Mouse (Mus musculus): ENCODE measurements around the gene Pitpnm3.

Pitpnm3 gene

DNA sequence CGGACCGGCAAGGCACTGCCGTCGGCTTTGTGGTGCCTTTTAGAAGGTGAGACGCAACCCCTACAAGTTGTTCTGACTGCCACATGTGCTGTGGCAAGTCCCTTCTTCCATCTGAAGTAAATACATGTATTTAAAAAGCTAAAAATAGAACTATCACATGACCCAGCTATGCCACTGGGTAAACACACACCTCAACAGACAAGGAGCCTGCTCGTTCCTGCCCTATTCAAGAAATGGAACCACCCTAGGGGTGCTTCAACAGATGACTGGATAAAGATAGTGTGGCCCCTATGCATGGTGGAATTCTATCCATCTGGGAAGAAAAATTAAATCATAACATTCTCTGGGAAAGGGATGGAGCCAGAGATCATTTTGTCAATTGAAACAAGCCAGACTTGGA lies 112.8 kb downstream of the Pitpnm3 start:
- DNase-seq (ENCODE audit: low spot score in 2 of 2) = no peak

DNA sequence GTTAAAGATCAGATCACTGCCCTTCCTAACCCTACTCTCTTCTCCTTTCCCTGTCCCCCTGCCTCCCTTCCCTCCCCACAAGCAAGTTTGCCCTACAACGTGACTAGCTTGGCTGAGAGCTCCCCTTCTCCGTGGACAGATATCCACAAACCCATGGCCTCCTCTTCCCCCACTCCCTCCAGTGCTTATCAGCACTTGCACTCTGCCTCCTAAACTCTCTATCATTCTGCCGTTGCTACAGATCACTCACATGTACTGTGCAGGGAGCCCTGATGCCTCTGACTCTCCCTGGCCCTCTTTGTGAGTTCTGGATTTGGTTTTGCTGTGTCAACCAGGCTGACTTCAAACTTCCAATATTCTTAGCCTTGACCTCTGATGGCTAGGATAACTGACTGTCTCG lies 114.6 kb downstream of the Pitpnm3 start:
- no peak for DNase-seq (ENCODE audit: low spot score in 2 of 2)

DNA sequence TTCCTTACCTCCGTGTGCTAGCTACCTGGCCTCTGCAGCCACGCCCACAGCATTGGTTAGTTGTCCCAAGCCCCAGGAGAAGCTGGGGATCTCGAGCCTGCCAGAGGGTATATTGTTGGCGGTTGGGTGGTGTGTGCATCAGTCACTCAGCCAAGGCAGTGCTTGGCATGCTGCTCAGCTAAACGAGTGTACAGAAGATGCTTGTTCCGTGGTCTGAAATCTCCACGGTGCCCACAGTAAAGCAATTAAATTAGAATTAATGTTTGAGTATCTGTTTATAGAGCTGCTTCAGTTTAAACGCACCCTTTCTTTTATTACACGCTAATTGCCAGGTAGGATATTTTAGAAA lies 118.4 kb downstream of the Pitpnm3 start:
- DNase-seq (ENCODE audit: low spot score in 2 of 2) = no peak

DNA sequence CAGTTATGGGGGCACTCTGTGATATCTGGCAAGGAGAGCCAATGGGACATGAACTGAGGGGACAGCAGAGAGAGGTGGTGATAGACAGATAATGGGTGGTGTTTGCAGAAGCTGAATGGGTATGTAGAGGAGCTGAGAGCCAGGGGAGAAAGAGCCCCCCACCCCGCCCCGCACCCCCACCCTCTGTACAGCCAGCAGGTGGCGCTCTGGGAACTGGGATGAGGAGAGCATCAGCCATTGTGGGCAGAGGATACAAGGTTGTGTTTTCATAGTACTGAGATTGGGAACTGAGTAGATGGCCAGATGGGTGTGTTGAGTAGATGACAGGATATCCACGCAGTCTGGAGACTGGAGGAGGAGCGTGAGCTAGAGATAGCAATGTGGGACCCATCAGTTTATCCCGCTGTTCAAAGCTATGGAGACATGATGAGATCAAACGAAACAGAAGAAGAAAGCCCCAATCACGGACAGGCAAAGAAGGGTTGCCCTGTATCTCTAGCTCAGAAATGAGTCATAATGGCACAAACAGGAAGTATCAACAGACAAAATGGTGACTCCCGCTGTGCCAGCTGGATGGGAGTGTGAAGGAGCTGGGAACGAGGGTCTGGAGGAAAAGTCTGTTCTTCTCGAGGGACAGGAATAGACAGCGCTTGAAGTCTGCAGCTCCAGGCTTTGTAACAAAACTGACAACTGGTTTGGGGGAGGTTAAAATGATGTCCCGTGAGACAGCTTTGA lies 118.9 kb downstream of the Pitpnm3 start:
- no peak for DNase-seq (ENCODE audit: low spot score in 2 of 2)

DNA sequence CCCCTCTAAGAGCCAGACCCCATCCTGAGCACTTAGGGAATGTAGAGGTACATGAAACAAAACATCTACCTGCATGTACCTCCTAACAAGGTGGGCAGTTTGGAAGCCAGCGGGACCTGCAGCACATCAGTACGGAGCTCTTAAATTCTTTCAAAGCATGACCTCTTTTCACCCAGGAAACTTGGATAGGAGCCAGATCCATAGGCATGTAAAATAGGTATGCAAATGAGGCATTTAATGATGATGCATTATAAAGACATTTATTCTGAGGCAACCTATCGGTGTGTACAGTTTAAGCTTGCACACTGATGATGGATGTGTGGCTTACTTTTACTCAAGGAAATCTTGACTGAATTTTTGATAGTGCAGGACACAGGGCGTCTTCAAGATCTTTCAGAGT lies 120.9 kb downstream of the Pitpnm3 start:
- no peak for DNase-seq (ENCODE audit: low spot score in 2 of 2)

DNA sequence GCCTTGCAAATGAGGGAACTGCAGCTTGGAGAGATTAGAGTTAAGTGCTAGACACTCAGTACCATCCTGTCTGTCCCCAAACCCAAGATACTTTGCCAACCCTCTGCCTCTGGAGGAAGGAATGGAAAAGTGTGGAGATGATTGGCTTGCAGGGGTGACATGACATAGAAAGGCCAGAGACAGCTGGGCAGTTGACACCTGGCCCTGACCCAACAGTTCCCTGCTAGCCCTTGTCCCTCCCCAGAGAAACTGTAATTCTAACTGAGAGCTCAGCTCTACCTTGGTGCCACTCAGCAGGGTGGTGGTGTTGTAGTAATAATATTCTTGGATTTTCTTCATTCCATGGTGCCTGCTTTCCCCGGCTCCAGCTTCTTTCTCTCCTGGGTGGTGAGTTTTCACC lies 123.6 kb downstream of the Pitpnm3 start:
- DNase-seq (ENCODE audit: low spot score in 2 of 2) = no peak

DNA sequence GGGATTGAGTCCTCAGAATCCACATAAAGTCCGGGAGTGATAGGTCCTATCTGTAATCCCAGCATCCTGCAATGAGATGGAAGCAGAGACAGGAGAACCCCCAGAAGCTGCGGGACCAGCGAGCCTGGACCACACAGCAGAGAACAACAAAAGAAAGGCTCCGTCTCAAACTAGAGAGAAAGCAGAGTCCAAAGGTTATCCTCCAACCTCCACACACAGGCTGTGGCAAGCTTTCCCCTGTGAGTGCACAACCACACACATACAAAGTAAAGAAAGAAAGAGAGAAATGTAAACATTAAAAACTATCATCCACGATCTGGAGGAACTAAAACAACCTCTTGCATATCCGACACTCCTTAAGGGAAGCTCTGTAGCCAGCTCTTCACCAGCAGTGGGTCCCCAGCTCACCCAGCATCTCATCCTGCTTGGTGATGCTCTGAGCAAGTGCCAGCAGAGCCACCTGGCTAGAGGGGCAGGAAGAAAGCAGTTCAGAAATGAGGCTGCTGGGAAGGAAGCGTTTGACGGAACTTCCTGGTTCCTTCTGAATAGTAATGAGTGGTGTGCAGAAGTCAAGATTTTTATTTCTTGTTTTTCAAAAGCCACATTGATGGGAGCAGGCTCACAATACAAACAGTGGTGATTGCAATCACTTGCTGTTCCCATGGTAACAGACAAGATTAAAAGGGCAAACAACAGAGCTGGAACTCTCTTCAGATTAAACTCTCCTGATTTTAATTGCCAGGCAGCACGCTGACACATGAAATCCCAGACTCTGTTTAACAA lies 124.4 kb downstream of the Pitpnm3 start:
- DNase-seq (ENCODE audit: low spot score in 2 of 2) = peak in 1 of 2 experiments; percentile 22

DNA sequence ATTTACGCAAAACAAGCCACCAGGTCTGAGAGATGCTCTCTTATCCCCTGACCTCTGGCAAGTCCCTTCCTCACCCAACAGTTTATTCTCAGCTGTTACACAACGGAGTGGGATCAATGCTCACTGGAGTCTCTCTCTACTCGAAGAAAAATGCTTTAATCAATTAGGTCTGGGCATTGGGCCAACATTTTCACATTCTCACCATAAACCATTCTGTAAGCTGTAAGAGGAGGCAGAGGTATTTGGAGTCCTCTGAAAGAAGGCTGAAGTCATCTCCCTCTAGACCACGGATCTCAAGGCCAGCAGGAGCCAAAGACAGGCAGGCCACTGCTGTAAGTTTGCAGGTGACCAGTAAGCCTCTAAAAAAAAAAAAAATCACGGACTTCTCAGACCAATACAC lies 125.2 kb downstream of the Pitpnm3 start:
- peak in 1 of 2 experiments; percentile 20 for DNase-seq (ENCODE audit: low spot score in 2 of 2)

DNA sequence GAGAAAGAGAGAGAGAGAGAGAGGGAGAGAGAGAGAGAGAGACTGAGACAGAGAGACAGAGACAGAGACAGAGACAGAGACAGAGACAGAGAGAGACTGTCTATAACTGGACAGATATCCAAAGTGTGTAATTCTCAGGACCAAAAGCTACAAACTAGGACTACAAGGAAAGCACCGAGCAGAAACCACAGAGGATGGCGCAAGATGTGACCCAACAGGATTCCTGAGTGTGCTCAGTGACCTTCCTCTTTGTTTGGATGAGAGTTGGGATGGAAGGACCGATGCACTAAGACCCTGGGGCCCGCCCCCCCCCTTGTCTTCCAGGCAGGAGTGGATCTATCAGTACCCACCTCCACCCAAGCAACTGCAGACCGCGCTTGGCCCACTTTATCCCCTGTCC lies 130.0 kb downstream of the Pitpnm3 start:
- no peak for DNase-seq (ENCODE audit: low spot score in 2 of 2)

DNA sequence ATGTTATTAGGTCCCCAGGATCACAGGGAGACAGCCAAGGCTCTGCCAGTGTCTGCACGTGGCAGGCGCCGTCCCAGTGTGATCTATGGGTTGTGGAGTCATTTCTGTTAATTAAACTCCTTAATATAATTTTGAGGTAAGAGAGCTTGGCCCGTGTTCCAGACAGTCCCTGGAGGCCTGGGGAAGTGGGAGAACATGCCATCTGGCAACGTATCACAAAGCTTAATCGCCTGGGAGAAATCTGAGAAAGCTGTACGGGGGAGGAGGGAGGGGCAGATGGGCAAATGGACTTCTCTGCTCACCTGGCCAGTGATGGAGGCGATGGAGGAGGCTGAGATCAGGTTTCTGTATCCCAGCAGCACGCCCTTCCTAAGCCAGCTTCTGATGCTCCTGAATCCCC lies 132.4 kb downstream of the Pitpnm3 start:
- DNase-seq (ENCODE audit: low spot score in 2 of 2) = peak in 1 of 2 experiments; percentile 13

DNA sequence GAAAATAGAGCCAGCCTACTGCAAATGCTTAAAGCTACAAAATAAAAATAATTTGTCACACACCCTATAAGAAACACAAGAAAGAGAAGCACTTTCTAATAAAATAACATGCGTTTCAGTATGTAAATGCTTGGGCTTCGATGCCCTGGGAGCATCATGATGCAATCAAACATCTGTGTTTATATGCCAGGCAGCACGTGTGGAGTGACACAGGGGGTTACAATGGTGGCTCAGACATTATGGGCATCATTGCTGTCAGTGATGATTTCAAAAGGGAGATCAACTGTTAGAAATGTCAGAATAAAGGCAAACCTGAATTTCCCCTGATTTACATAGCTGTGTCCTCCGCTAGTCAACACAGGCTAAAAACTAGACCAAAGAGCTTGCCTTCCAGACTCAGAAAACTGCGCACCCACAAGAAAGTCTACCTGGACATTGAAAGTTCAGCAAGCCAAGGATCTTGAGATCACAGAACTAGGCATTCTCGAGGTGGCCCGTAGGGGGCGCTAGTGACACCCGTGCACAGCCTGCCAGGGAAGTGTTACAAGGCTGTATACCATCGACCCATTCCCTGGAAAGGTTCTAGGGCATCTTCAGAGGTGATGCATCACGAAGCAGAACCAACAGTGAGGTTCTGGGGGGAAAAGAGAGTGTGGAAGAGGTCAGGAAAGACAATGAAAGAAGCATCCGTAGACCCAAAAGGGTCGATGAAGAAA lies 133.3 kb downstream of the Pitpnm3 start:
- no peak for DNase-seq (ENCODE audit: low spot score in 2 of 2)

DNA sequence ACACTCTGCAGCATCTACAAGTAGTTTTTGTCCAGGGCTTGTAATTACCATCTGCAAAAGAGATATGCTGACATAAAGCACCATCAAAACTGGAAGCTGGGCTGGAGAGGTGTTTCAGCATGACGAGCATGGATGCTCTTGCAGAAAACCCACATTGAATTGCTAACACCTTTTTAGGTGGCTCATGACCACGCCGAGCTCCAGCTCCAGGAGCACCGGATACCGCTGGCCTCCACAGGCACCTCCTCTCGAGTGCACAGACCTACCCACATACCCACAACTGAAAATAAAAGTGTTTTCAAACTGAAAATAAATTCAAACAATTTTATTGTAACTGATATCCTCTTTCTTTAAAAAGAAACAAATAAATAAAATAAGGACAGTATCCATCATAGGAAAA lies 135.4 kb downstream of the Pitpnm3 start:
- no peak for DNase-seq (ENCODE audit: low spot score in 2 of 2)
